Mouse (Mus musculus) heart, adult 2 months (tissue): ENCODE results near the gene Cuzd1.

ENCODE experiments used
- CTCF ChIP-seq: fragments of 200-600 bp; IDR thresholded peaks from 2 replicates; pipeline ENCODE4 v1.8.1; 2022; ENCODE audit warnings: antibody characterized with exemption, mild to moderate bottlenecking, moderate library complexity
- EP300 ChIP-seq: fragments of 200-500 bp; IDR thresholded peaks from 2 replicates; pipeline ENCODE4 v1.6.1; 2011; ENCODE audit warnings: low read depth, low read length, control low read depth; ENCODE audit not compliant: insufficient read depth
- POLR2A ChIP-seq: fragments of 200-500 bp; IDR thresholded peaks from 2 replicates; pipeline ENCODE4 v1.6.1; 2011; ENCODE audit warnings: mild to moderate bottlenecking, low read depth, low read length, control low read depth; ENCODE audit not compliant: insufficient read depth

- TF ChIP-seq EP300 (no peak), CTCF (no peak), POLR2A (no peak)
Measured at GRCm38 (mm10) chr7:131322192-131322591, at the start of gene Cuzd1.
